Mouse (Mus musculus) layer of hippocampus, adult 9-10 months (tissue): ENCODE measurements around the gene Fermt2.
A peak's percentile ranks its signal among the peaks of the same experiment; 100 is the strongest.

Source experiments
- DNase-seq: peaks from one replicate; pipeline ENCODE4 v3.0.0; 2022; ENCODE audit warnings: low spot score

The Fermt2 gene

DNA sequence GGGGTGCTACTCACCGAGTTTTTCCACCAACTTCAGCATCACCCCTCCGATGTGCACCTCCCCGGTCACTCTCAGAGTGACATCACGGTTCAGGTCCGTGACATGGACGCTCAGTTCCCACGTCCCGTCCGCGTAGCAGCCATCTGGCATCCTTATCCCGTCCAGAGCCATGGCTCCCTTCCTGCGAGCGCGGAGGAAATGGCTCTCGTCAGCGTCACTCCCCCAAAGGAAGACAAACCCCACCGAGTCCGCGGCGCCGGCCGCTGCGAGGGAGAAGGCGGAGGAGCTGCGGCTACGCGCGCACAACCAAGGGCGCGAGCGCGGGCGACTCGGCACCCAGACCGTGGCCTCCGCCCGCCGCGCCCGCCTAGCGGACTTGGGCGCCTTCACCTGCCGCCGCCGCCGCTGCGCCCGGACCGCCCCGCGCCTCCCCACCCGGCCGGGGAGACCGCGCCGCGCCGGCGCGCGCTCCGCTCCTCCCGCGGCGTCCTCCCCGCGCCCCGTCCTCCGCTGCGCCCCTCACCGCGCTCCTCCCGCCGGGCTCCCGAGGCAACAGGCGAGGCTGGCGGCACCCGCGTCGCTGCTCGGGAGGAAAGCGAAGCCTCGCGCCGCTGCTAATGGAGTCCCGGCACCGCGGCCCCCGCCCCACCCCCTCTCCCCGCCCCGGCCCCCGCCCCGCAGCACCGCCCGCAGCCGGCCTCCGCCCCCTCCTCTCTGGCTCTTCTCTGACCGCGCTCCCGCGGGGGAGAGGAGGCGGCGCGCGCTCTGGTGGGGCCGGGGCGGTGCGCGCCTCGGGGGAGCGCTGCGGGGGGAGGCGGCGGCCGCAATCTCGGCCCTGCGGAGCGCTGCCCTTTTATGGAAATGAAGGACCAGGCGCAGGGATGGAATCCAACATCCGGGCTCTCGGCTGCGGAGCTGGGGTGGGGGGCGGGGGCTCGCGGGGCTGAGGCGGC, at the start of gene Fermt2:
Fermt2 (minus strand) TSS at position 708 of the 953 bp plus-strand sequence.
- no peak for DNase-seq

DNA sequence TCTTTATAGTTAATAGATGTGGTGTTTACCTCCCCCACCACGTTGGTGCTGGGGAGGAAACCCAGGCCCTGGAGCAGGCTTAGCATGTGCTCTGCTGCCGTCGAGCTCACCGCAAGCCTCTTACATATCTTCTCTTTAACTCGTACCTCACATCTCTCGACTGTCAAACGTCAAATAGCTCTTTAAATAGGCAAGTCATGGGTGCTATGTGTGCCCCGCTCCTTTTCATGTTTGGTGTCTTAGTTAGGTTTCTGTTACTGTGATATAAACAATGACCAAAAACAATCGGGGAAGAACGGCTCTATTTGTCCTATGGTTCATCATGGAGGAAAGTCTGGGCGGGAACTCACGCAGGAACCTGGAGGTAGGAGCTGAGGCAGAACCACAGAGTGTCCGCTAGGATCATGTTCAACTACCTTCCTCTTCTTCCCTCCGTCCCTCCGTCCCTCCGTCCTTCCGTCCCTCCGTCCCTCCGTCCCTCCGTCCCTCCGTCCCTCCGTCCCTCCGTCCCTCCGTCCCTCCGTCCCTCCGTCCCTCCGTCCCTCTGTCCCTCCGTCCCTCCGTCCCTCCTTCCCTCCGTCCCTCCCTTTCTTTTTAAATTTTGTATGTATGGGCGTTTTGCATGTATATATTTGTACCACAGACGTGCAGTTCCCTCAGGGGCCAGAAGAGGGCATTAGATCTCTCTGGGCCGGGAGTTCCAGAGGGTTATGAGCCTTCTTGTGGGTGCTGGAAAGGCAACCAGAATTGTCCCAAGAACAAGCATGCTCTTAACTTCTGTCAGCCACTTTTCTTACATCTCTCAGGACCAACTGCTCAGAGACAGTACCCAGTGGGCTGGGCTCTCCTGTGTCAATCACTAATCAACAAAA, 36.4 kb upstream of the Fermt2 start:
- peak; percentile 29 for DNase-seq

DNA sequence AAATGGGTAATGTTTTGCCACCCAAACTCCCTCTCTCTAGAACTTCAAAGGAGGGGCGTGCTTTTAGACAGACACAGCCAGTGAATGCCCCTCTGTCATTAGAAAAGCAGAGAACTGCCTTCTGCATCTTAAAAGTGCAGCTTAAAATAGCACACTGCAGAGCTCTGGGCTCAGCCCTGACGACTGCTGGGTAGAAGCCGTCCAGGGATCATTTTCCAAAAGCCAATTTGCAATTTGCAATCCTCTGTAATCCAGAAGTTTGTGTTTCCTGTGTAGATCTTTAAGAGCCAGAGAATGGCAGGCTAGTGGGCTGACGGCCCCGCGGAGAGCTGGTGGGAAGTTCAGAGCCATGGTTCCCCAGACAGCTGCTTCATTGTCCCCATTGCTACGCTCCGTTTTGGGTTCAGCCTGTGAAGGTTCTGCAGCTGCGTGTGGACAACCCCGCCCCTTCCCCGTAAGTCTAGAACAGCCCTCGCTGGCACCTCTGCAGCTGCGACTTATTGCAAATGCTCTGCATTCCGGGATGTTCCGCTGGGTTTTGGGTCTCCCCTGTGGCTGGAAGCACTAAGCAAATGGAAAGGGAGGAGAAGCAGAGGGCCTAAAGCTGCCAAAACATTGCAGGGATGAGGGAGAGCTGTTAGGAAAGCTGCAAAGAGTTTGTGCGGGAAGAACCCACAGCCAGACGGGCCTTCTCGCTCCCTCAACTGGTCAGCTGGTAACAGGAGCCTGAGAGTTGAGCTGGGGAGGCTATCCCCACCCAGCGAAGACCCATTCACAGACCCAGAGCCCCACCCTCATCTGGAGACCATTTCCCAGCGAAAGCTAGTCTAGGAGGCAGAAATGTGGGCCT, 35.5 kb upstream of the Fermt2 start:
- no peak for DNase-seq

DNA sequence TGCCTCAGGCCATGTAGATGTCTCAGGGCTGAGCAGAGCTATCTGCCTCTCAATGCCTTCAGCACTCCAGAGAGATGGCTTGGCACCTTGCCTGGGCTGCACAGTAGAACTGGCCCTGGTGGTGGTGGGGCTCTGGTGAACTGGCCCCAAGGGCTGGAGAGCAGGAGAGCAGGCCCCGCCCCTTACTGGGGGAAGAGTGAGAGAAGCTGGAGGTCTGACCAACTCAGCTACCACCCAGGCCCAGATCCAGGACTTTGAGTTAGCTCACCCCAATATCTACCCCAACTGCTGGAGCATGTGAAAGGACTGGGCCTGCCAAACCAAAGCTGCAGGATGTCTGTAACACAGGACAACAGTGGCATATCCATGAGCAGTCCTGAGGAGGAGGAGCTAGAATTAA, 33.7 kb upstream of the Fermt2 start:
- no peak for DNase-seq

DNA sequence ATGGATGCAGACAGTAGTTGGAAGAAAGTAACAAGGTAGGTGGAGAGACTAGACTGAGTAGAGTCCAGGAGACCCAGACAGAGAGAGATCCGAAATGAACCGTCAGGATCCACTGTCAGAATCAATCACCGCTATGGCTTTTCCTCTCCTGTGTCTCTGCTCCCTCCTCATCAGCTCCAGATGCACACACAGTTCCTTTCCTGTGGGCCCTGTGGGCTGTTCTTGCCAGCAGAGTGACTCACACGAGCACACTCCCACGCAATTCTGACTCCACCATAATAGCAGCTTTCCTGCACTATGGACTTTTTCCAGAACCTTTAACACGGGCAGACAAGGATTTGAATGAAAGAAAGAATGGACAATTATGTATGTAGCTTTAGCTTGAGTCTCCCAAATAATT, 31.8 kb upstream of the Fermt2 start:
- DNase-seq = peak; percentile 40

DNA sequence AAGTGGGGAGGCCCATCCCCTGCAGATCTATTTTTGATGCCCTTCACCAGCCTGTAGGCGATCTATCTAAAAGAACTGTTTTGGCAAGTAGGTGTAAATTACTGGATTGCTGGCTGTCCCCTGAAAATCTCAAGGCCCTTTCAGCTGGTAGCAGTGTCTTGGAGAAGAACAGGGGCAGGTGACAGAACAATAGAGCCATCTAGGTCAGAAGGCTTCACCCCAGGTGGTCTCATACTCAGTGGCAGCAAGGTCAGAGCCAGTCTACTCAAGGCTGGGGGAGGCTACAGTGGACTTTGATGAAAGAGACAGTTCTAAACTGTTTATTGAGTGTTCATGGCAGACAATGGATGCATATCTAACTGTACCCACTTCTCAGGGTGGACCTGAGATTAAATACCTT, 29.1 kb upstream of the Fermt2 start:
- no peak for DNase-seq

DNA sequence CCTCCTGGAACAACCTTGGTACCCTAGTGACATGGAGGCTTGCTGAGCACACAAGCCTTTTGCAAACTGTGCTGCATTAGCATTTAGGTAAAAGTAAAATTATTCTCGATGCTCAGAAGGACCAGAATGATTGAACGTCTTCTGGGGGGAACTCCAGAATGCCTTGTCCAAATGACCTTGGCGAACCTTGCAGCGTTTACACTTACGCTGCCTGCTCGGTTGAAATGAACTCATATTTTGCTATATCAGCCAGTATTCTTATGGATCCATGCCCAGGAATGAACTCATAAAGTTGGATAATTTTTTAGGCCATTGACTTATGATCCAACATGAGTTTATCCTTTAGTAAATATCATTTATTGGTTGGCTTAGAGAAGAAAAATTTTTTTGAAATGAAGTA, 24.4 kb upstream of the Fermt2 start:
- DNase-seq = no peak

DNA sequence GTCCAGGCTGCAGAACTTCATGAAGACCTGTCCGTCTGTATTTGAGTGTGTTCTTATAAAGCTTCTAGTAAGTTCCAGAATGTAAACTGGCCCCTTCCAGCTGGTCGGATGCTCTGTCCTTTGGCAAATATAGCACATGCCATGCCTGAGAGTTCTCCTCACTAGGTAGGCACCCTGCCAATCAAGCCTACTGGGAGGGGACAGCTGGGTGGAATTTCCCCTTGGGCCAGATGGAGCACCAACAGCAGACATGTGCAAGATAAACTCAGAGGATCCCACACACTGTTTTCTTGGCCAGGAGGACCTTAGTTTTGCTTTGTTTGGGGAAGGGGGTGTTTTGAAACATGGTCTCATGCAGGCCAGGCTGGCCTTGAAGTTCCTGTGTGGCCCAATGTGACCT, 23.9 kb upstream of the Fermt2 start:
- peak; percentile 57 for DNase-seq

DNA sequence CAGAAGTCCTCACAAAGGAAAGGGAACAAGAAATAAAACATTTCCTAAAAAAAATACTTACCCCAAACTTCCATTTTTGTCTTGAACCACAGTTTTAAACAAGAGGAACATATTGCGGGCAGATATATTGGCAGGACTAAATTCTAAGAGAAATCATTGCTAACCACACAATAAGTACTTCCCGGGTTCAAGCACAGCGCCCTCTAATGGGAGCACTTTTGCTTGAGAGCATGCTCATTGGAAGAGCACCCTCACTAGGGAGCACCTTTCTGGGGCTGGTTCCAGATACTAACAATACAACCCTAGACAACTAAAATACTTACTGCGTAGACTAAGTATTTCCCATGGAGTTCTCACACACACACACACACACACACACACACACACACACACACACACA, 22.5 kb upstream of the Fermt2 start:
- DNase-seq = no peak

DNA sequence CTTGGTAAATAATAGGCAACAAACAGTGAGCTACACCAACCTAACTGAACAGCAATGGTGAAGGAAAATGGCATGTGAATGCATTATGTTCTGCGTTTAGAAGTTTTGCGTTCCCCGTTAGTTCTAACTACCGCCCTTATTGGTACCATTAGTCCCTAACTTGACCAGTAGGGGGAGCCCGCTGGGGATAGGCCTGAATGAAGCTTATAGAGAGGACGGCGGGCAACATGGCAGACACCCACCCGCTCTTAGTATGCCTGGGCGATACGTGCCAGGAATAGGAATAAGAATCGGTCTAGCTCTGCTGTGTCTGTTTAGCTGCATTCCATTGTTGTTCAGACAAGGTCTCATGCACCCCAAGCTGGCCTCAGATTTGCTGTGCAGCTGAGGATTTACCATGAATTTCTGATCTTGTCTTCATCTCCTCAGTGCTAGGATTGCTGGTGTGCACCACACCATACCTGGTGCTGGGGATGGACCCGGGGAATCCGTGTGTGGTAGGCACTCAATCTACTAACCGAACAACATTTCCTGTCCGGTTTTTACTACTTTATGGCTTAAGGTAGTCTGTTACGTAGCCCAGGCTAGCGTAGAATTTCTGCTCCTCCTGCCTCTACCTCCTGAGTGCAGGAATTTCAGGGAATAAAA, 21.3 kb upstream of the Fermt2 start:
- no peak for DNase-seq

DNA sequence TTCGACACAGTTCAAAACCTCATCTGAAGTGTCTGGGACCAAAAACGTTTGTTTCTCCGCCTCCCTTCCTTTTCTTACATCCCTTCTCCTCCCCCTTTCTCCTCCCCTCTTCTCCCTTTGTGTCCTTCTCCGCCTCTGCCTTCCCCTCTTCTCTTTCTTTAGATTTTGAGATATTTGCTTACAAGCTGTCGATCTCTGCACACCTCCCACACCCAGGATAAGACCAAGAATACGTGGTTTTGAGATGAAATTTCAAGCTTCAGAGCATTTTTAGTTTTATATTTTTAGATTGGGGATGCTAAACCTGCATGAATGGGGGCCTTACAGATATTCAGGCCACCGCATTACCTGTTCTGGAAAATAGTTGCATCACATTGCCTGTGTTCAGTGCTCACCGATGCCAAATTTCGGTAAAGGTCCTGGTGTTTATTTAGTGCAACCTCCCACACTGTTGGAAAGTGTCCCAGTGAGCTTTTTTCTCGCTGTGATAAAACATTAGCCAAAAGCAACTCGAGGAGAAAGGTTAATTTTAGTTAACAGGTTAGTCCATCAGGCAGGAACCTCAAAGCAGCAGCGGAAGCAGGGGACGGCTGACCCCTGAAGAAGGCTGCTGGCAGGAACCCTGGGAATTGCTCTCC, 20.2 kb upstream of the Fermt2 start:
- no peak for DNase-seq

DNA sequence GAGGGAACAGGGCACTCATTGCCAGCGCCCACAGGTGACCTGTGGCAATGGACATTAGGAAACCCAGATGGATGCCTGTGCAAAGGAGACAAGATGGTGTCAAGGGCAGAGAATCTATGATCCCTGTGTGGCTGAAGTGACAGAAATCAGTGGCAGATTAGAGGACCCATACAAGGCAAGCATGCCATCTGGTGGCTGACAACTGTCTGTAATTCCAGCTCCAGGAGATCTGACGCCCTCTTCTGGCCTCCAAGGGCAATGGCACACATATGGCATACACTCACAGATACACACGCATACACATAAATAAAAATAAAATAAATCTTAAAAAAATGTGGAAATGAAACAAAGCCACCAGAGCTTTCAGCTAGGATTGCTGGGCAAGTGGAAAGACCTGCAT, 18.2 kb upstream of the Fermt2 start:
- no peak for DNase-seq

DNA sequence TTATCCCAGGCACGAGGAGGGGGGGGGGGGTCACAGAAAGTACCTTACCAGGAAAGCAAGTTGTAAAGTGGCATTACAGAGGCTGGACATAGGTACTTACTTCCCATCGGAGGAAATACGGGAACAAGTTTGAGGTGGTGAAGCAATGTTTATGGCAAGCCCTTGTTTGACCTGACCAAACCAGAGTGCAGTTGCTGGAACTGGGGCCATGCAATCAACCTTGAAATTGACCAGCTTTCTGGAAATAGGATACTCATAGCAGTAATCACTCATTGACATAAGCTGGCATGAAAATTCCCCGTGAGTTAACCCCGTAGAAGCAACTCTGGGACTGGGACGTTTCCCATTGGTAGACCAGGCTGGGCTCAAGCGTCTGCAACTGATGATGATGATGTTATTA, 15.0 kb upstream of the Fermt2 start:
- no peak for DNase-seq

DNA sequence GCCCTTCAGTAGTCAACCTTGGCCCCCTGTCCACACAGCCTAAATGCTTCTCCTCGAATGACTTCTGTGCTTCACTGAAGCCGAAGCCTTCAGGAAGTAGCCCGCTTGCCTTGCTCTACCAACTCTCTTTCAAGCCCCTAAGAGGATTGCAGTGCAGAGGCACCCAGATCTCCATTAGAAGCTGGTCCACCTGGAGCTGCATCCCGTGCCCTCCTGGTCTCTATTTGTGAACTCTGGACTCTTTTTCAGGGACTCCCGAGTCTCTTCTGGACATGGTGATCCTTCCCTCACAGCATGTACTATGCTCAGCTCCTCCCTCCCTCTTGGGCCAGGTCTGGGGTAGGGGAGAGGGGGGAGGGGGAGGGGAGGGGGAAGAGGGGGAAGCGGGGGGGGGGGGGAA, 14.1 kb upstream of the Fermt2 start:
- no peak for DNase-seq

DNA sequence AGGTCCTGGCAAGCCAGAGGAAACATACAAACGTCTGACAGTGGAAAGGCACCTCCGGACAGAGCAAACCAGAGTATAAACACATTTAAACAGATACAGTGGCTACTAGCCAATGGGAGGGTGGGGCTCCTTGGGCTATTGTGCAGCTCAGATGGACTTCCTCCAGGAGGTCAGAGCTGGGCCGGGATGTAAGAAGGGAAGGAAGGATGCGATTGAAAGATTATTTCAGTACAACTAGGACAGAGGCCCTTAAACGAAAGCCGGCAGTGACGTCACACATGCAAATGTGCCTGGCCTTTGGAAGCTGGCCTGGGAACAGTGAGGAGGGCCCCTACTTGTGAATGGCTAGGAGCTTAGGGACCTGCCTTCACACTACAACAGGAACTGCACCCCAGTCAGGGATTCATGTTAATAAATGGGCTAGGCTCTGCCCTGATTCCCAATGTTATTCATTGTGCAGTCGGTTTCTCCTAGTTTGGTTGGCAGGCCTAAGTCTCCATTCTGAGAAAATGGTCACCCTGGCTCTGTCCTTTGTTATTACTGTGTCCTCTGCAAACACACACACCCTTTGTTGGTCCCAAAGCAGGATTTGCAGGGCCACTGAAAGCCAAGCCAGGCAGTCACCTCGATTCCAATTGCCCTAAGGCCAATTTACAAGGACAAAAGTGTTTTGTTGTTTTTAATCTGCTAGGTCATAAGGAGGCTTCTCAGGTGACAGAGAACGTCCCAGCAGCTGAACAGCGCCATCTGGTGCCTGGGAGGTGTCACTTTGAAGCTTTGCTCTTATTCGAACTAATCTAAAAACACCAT, 9.9 kb upstream of the Fermt2 start:
- DNase-seq = no peak

DNA sequence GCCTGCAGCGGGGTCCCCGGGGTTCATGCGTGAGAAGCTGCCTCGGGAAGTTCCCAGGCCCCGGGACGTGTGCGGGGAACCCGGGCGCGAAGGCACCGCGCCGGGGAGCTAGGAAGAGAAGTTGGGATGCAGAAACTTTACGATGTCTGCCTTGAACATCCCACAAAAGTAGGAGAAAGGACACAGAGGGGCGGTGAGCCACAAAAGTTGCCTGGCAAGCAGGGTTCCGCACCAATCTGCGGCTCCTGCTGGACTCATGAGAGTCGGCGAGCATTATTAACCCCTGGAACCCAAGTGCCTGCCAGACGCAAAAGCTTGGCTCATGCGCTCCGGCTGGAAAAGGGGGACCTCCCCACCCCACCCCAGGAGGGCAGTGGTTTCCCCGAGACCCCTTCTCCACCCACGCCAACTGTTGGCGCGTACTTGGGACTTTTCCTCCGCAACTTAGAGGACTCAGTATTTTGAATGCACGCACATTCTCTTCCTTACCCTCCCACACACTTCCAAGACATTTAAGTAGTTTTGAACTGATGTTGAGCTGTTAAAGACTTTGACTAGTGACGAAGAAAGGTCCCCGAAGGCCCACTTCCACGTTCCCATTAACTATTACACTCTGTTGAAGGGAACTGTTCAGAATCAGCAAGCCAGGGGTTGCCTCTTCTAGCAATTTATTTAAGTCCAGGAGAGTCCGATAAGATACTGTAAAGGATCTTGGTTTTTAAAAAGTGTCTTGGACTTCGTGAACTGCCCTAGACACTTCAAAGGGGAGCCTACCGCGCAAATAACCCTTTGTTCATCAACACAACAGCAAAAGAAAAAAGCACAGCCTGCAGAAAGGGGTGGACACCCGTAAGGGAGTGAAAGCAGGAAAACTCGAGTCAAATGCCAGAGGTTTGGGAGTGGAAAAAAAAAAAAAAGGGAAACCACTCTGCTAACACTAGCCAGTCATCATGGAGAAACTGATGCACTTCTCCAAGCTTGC, 737 bp upstream of the Fermt2 start:
- no peak for DNase-seq

DNA sequence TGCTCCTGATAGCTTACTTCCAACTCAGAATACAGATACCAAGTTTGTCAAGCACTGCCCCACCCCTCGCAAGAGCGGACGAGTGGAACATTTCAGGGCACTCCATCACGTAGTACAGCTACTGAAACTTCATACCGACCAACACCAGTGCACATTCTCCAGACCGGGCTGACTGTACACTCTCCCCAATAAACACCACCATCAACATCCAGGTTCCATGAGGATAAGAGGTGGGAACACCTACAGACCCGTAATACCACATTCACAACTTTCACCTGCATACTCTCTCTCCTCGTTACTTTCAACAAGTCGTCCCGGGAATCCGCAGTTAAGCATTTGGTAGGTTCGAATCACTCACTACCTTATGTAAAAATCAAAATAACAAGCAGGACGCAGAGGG, 1.1 kb downstream of the Fermt2 start:
- DNase-seq = no peak

DNA sequence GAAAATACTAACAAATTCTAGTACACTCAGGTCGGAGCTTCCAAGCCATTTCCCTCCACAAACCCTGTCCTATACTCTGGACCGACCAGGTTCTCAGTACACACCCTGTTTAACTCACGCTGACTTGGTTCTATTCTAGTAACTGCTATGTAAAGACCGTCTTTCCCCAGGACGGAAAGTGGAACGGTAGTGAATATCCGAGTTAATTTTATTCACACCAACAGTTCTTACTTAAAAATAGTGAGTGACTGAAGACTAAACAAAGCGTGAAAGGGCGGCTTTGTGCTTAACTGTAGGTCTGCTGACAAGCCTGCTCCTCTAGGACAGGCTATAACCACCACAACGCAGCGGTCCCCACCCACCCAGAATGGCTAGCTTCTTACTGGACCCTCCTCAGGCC, 14.1 kb downstream of the Fermt2 start:
- no peak for DNase-seq

DNA sequence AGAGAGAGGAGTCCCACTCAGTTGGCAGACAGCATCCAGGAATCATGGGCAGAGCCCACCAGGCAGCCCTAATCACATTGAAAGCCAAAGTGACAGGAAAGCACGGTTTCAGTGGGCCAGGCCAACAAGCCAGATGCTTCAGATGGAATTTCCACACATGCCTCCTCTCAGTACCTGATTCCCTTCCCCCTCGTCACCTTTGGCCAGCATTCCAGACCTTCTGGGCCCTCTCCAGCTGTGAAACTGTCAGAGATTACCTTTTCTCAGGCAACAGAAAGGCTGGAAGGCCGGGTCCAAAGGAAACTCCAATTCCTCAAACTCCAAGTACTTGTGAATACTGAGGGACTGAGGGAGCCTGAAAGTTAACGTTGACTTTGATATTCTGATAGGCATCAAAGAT, 19.1 kb downstream of the Fermt2 start:
- DNase-seq = no peak
